Mouse (Mus musculus) liver, postnatal 0 days (tissue): ENCODE results near the gene Atg2a.

Source experiments
- CTCF ChIP-seq: sonication (generic); IDR thresholded peaks from 2 replicates; pipeline ENCODE4 v1.5.1; 2016; ENCODE audit warnings: antibody characterized with exemption, low read depth
- EP300 ChIP-seq: IDR thresholded peaks from 2 replicates; pipeline ENCODE4 v1.6.1; 2016; ENCODE audit warnings: antibody characterized with exemption, low read depth, mild to moderate bottlenecking

GRCm38 (mm10) chr19:6226763-6227162 is 14.7 kb upstream of the Atg2a start:
- no peak for TF ChIP-seq CTCF
- TF ChIP-seq EP300 = no peak
